Mouse (Mus musculus): ENCODE measurements around the gene Olfr1362.

DNA sequence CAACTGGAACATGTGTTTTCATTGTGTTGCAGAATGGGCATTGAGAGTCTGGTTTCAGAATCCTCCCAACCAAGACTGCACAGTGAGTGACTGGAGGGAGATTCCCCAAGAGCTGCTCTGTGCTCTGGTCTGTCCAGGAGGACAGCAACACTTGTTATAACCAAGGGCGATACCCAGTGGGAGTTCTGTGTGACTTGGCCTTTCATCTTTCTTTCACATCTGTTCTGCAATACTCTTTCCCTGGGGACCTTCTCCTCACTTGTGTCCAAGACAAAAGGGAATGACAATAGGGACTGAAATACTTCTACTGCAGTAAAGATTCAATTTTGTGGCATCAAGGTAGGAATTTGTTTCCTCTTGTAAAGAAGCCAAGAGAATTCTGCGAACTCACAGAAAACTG, 28.6 kb upstream of the Olfr1362 start, which contains the start of gene Olfr11:
- no peak for TF ChIP-seq CTCF (IDR thresholded peaks at IDR 0.05; ENCODE audit: control insufficient read depth, insufficient read depth, low read length)
- TF ChIP-seq POLR2A (IDR thresholded peaks at IDR 0.05; ENCODE audit: borderline replicate concordance, control insufficient read depth, low read depth, low read length), result no peak
